Mouse (Mus musculus) Patski (cell line): ENCODE results near the gene Tmprss7. TPM values are rescaled to one million over a fixed set of nuclear protein-coding genes. Genes with fewer than 3 reads are reported as not detected.

ENCODE experiments used
- ATAC-seq: fragments of 100-300 bp; one replicate; pipeline ENCODE4 v1.8.0; 2021
- CTCF ChIA-PET: fragments of 350-600 bp; sonication (Branson Sonifier 250); formaldehyde crosslinking; loops from one replicate; lab custom pipeline; 2022; ENCODE audit warnings: inconsistent platforms; lab: Charles Lee
- POLR2A ChIA-PET: fragments of 350-600 bp; sonication (Branson Sonifier 250); formaldehyde crosslinking; loops from one replicate; lab custom pipeline; 2022; ENCODE audit warnings: antibody characterized with exemption, inconsistent platforms; lab: Charles Lee
- DNase-seq: peaks from one replicate; pipeline ENCODE4 v3.0.0-alpha.2; 2011; ENCODE audit warnings: low read depth, low spot score
- H3K27me3 ChIP-seq: fragments of 371-371 bp; one replicate; pipeline ENCODE4 v1.5.1; 2021
- CTCF ChIP-seq: fragments of 100-300 bp; IDR thresholded peaks from one replicate; pipeline ENCODE4 v1.5.1; 2021
- in situ Hi-C: fragments of 300-500 bp; cut with MboI; formaldehyde crosslinking; loops from 3 replicates; pipeline ENCODE4 v1.11.1; 2018; ENCODE audit warnings: low pct_unique_long_range_greater_than_20kb, mixed read lengths
- polyA plus RNA-seq: library from polyadenylated mRNA; unstranded; gene quantifications from one replicate; pipeline ENCODE4 v1.2.3, GENCODE M21; 2021

The Tmprss7 gene
- polyA plus RNA-seq, 1 experiment from 2014 or later, result not detected

- ChIA-PET POLR2A (no interaction called here), CTCF (interaction anchor here (3.2 kb wide), 1 partner anchor 440 kb away, joined by 25 read pairs; no protein-coding TSS in a partner anchor)
- no peak for ATAC-seq
- no peak for TF ChIP-seq CTCF
- peaks cover 4% of the 10 kb centered on the region for H3K27me3 ChIP-seq
- in situ Hi-C loops, result loop anchor here (5.0 to 25.0 kb wide), 2 partner anchors 435 to 870 kb away; partner anchors contain the start of gene Cd200r1
- no peak for DNase-seq
Observed at GRCm38 (mm10) chr16:45632420-45632819, 61.0 kb downstream of the Tmprss7 start.

- in situ Hi-C loops, result loop anchor here (5.0 to 25.0 kb wide), 2 partner anchors 433 to 868 kb away; partner anchors contain the start of gene Cd200r1
Observed at GRCm38 (mm10) chr16:45630347-45630960, 63.0 kb downstream of the Tmprss7 start.

GRCm38 (mm10) chr16:45629497-45630105 lies 63.9 kb downstream of the Tmprss7 start:
- in situ Hi-C loops, result loop anchor here (5.0 to 25.0 kb wide), 2 partner anchors 432 to 867 kb away; partner anchors contain the start of gene Cd200r1
- ChIA-PET POLR2A (no interaction called here), CTCF (interaction anchor here (0.7 to 3.2 kb wide), 17 partner anchors 9 to 445 kb away, joined by 3 to 25 read pairs (median 4); no protein-coding TSS in a partner anchor)
- TF ChIP-seq CTCF, result no peak
- no peak for ATAC-seq
- DNase-seq, result no peak
- H3K27me3 ChIP-seq, result no peaks in the 10 kb centered on the region

More at GRCm38 (mm10) chr16:45630347-45630960, 63.0 kb downstream of the Tmprss7 start:
- peaks cover 4% of the 10 kb centered on the region for H3K27me3 ChIP-seq
- ATAC-seq (peak; percentile 62), DNase-seq (no peak)
- POLR2A ChIA-PET, result no interaction called here
- CTCF ChIA-PET, result interaction anchor here (0.7 to 3.2 kb wide), 18 partner anchors 9 to 446 kb away, joined by 3 to 25 read pairs (median 4); no protein-coding TSS in a partner anchor
- peak; percentile 83 for TF ChIP-seq CTCF

- no peak for DNase-seq
- CTCF ChIA-PET, result no interaction called here
- H3K27me3 ChIP-seq, result peaks cover 6% of the 10 kb centered on the region
- no peak for ATAC-seq
- POLR2A ChIA-PET, result no interaction called here
- in situ Hi-C loops, result loop anchor here (25.0 kb wide), 1 partner anchor 863 kb away; the partner anchor contains the start of gene Cd200r1
- TF ChIP-seq CTCF, result no peak
Observed at GRCm38 (mm10) chr16:45625342-45625741, 68.1 kb downstream of the Tmprss7 start.

- in situ Hi-C loops, result loop anchor here (25.0 kb wide), 1 partner anchor 862 kb away; the partner anchor contains the start of gene Cd200r1
- ChIA-PET POLR2A (no interaction called here), CTCF (no interaction called here)
- no peak for TF ChIP-seq CTCF
- no peak for ATAC-seq
- H3K27me3 ChIP-seq, result peaks cover 6% of the 10 kb centered on the region
- no peak for DNase-seq
Observed at GRCm38 (mm10) chr16:45624791-45625190, 68.7 kb downstream of the Tmprss7 start.

GRCm38 (mm10) chr16:45623230-45623629 lies 70.2 kb downstream of the Tmprss7 start:
- DNase-seq, result no peak
- POLR2A ChIA-PET, result no interaction called here
- no peak for TF ChIP-seq CTCF
- peaks cover 12% of the 10 kb centered on the region for H3K27me3 ChIP-seq
- in situ Hi-C loops, result no loop called here
- no peak for ATAC-seq
- CTCF ChIA-PET, result no interaction called here

- DNase-seq, result no peak
- ATAC-seq, result no peak
- CTCF ChIA-PET, result interaction anchor here (3.0 kb wide), 1 partner anchor 10 kb away, joined by 8 read pairs; no protein-coding TSS in a partner anchor
- peaks cover 25% of the 10 kb centered on the region for H3K27me3 ChIP-seq
- in situ Hi-C loops, result no loop called here
- POLR2A ChIA-PET, result no interaction called here
- TF ChIP-seq CTCF, result no peak
Observed at GRCm38 (mm10) chr16:45619751-45620375, 73.6 kb downstream of the Tmprss7 start.

GRCm38 (mm10) chr16:45615944-45616343 lies 77.5 kb downstream of the Tmprss7 start:
- DNase-seq (no peak), ATAC-seq (no peak)
- TF ChIP-seq CTCF, result no peak
- H3K27me3 ChIP-seq, result peaks cover 20% of the 10 kb centered on the region
- in situ Hi-C loops, result no loop called here
- ChIA-PET CTCF (interaction anchor here (1.3 to 3.6 kb wide), 3 partner anchors 9 to 423 kb away, joined by 3 to 12 read pairs (median 3); no protein-coding TSS in a partner anchor), POLR2A (no interaction called here)

- H3K27me3 ChIP-seq, result peaks cover 14% of the 10 kb centered on the region
- ATAC-seq (no peak), DNase-seq (no peak)
- CTCF ChIA-PET, result interaction anchor here (1.3 kb wide), 1 partner anchor 8 kb away, joined by 6 read pairs; no protein-coding TSS in a partner anchor
- POLR2A ChIA-PET, result no interaction called here
- in situ Hi-C loops, result no loop called here
- no peak for TF ChIP-seq CTCF
Observed at GRCm38 (mm10) chr16:45613247-45613646, 80.2 kb downstream of the Tmprss7 start.

- ATAC-seq, result no peak
- DNase-seq, result no peak
- TF ChIP-seq CTCF, result no peak
- peaks cover 6% of the 10 kb centered on the region for H3K27me3 ChIP-seq
- POLR2A ChIA-PET, result no interaction called here
- in situ Hi-C loops, result no loop called here
- CTCF ChIA-PET, result interaction anchor here (1.5 kb wide), 1 partner anchor 8 kb away, joined by 4 read pairs; no protein-coding TSS in a partner anchor
Observed at GRCm38 (mm10) chr16:45610267-45610666, 83.2 kb downstream of the Tmprss7 start, which contains the start of gene Gcsam. Gene Gcsam, plus strand, starts transcription at chr16:45610380.
